Mouse (Mus musculus) forebrain, embryonic 16.5 days (tissue): Measurements from ENCODE around the gene Fam50b. TPM values are rescaled to one million over a fixed set of nuclear protein-coding genes. Genes with fewer than 3 reads are reported as not detected.

Experiments
- ATAC-seq: fragments of 200-750 bp; cut with Nextera tagmentation; 2 replicates; pipeline ENCODE4 v1.8.0; 2017; ENCODE audit warnings: mild to moderate bottlenecking, moderate library complexity
- H3K27ac ChIP-seq: fragments of 300-500 bp; sonication (generic); 2 replicates; pipeline ENCODE4 v1.5.1; 2014; ENCODE audit warnings: low read length, control low read depth
- H3K27me3 ChIP-seq: fragments of 300-500 bp; sonication (generic); replicated peaks from 2 replicates; pipeline ENCODE4 v1.6.1; 2014; ENCODE audit warnings: low read length; ENCODE audit not compliant: control insufficient read depth, insufficient read depth
- H3K36me3 ChIP-seq: fragments of 300-500 bp; sonication (generic); 2 replicates; pipeline ENCODE4 v1.6.1; 2014; ENCODE audit not compliant: control insufficient read depth, insufficient read depth
- H3K4me1 ChIP-seq: fragments of 300-500 bp; sonication (generic); replicated peaks from 2 replicates; pipeline ENCODE4 v1.6.1; 2014; ENCODE audit warnings: low read length; ENCODE audit not compliant: control insufficient read depth, insufficient read depth
- H3K4me2 ChIP-seq: fragments of 300-500 bp; sonication (generic); 2 replicates; pipeline ENCODE4 v1.6.1; 2014; ENCODE audit warnings: mild to moderate bottlenecking, low read length, control low read depth
- H3K4me3 ChIP-seq: fragments of 300-500 bp; sonication (generic); replicated peaks from 2 replicates; pipeline ENCODE4 v1.5.1; 2014; ENCODE audit warnings: mild to moderate bottlenecking, low read length, control low read depth
- H3K9ac ChIP-seq: fragments of 300-500 bp; sonication (generic); replicated peaks from 2 replicates; pipeline ENCODE4 v1.6.1; 2014; ENCODE audit warnings: low read depth, low read length, control low read depth
- H3K9me3 ChIP-seq: fragments of 300-500 bp; sonication (generic); 2 replicates; pipeline ENCODE4 v1.6.1; 2016; ENCODE audit warnings: low read length; ENCODE audit not compliant: control insufficient read depth
- WGBS: fragments of 180-500 bp; shearing (Covaris S2); extraction: QIAGEN DNeasy Blood & Tissue Kit; methylation state at CpG from one replicate; pipeline ENCODE4 v1.1.7; 2014; 5-methylcytosine and 5-hydroxymethylcytosine counted together
- polyA plus RNA-seq: library from polyadenylated mRNA; unstranded; fragments of >200 nt; fragmentation: Nextera tagmentation; extraction: Ambion mirVana; gene quantifications from 2 replicates; pipeline ENCODE4 v1.2.1, GENCODE M21; 2015

Gene Fam50b
- polyA plus RNA-seq, 1 experiment from 2014 or later, result not detected

DNA sequence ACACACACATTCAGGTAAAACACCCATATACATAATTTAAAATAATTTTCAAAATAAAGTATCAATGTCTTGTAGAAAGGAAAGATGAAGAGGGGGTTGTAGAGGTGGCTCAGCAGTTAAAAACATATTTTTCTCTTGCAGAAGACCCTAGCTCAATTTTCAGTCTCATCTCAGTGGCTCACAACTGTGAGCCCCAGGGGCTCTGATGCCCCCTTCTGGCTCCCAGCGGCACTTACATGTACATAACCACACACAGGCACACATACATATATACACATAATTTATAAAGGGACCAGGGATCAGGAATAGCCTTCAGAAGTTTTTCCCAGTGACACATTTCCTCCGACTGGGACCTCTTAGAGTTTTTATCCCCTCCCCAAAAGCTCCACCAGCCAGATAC is 7.6 kb upstream of the Fam50b start:
- Histone ChIP-seq H3K4me3 (no peak overlapping the region), H3K27me3 (no peaks in the 10 kb centered on the region), H3K9me3 (no peaks in the 10 kb centered on the region), H3K9ac (no peak overlapping the region), H3K4me2 (no peak overlapping the region), H3K36me3 (no peaks in the 10 kb centered on the region), H3K4me1 (peaks cover 5% of the 10 kb centered on the region; the same call in 1 of the 2 replicates), H3K27ac (no peak overlapping the region)
- ATAC-seq, result no peak
- WGBS, result 94% methylated on average over 2 of the region's 2 CpGs

DNA sequence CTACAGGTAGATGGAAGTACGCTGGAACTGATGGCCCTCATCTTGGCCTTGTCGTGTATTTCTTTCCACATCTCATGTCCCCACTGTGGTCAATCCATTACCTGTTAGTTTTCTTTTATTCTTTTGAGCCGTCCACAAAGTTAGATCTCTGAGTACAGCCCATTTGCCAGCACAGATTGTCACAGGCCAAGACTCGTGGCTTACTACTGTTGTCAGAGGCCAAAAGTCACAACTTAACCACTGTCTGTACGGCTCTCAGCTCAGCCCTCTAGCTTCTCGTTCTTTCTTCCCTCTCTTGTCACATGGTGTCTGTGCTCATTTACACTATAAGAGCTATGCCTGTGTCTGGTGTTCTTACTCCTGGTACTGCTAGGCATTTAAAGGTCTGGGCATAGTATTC is 3.1 kb upstream of the Fam50b start:
- Histone ChIP-seq H3K27me3 (no peaks in the 10 kb centered on the region), H3K36me3 (no peaks in the 10 kb centered on the region), H3K27ac (no peak overlapping the region), H3K9ac (no peak overlapping the region), H3K4me2 (no peak overlapping the region), H3K4me3 (no peak overlapping the region), H3K9me3 (no peaks in the 10 kb centered on the region), H3K4me1 (peaks cover 9% of the 10 kb centered on the region)
- 92% methylated on average over 6 of the region's 6 CpGs for WGBS
- ATAC-seq, result no peak

DNA sequence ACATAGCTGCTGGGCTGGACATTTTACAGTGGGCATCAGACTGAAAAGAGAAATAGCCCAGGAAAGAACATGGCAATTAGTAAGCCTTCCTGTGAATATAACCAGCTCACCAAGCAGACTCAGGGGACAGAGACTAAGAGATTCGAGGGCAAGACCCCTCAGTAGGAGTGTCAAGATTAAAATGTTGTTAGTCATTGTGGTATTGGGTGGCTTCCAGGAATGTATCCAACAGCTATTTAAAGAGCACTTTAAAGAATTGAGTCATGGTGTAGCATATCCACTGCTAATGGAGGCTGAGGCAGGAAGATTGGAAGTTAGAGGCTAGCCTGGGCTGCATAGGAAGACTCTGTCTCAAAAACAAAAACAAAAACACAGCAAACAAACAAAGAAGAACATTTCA is 870 bp upstream of the Fam50b start:
- WGBS, result 55% methylated on average over 1 of the region's 1 CpGs
- no peak for ATAC-seq
- no peaks in the 10 kb centered on the region for H3K36me3 ChIP-seq

DNA sequence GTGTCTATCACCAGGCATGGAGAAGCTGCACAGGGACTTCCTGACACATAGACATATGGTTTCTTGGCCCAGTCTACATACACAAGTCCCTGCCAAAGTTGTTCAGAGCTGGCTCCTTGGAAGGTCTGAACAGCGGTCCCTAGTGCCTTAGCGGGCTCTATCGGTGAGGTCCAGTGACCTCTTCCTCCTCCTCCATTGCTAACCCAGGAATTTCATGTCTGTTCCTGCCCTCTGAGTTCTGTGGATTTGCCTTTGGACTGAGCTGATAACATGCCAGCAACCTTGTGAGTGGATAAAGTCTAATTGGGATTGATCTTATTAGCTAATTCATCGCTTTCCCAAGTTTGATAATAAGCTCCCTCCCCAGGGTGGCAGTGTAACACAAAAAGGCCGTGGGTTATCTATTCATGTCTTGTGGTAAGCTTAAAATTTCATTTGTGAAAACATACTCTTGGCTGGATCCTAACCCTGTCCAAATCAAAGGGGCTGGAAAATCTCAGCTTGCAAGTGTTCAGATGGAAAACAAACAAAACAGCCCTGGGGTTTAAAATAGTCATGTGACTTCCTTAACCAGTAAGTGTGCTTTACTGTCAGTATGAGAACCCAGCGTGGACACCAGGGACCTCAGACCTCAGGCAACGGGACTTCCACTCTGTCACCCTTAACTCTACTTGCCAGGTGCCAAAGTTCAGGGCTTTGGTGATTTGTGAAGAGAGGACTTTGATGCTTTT is 3.5 kb downstream of the Fam50b start:
- no peak overlapping the region for H3K9ac ChIP-seq
- H3K27ac ChIP-seq, result no peak overlapping the region
- peak; percentile 43; the same call in 1 of the 2 replicates for ATAC-seq
- no peak overlapping the region for H3K4me2 ChIP-seq
- 48% methylated on average over 7 of the region's 7 CpGs for WGBS
- no peaks in the 10 kb centered on the region for H3K27me3 ChIP-seq
- H3K4me3 ChIP-seq, result no peak overlapping the region
- H3K36me3 ChIP-seq, result no peaks in the 10 kb centered on the region
- H3K9me3 ChIP-seq, result no peaks in the 10 kb centered on the region
- H3K4me1 ChIP-seq, result peaks cover 15% of the 10 kb centered on the region

More for the DNA sequence above, 870 bp upstream of the Fam50b start:
- peaks cover 15% of the 10 kb centered on the region for H3K4me1 ChIP-seq
- H3K27me3 ChIP-seq, result no peaks in the 10 kb centered on the region
- no peak overlapping the region for H3K4me2 ChIP-seq
- H3K9ac ChIP-seq, result no peak overlapping the region
- no peak overlapping the region for H3K27ac ChIP-seq
- H3K4me3 ChIP-seq, result no peak overlapping the region
- H3K9me3 ChIP-seq, result no peaks in the 10 kb centered on the region

DNA sequence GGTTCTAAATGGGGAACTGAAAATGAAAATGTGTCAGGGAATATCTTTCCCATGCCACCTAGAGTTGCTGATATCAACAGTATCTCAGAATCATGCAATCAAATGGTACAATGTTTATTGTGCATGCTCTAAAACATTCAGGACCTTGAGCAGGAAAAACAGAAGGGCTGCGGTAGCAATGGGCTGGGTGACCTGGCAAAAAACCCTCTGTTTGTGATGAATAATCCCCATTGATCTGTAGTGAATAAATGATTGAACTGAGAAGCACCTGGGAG is 4.0 kb downstream of the Fam50b start:
- no peak for ATAC-seq
- no peak overlapping the region for H3K4me3 ChIP-seq
- no peaks in the 10 kb centered on the region for H3K36me3 ChIP-seq
- no peaks in the 10 kb centered on the region for H3K27me3 ChIP-seq
- H3K27ac ChIP-seq, result no peak overlapping the region
- no peak overlapping the region for H3K4me2 ChIP-seq
- peaks cover 15% of the 10 kb centered on the region for H3K4me1 ChIP-seq
- H3K9ac ChIP-seq, result no peak overlapping the region
- WGBS, result 63% methylated on average over 1 of the region's 1 CpGs
- H3K9me3 ChIP-seq, result no peaks in the 10 kb centered on the region

DNA sequence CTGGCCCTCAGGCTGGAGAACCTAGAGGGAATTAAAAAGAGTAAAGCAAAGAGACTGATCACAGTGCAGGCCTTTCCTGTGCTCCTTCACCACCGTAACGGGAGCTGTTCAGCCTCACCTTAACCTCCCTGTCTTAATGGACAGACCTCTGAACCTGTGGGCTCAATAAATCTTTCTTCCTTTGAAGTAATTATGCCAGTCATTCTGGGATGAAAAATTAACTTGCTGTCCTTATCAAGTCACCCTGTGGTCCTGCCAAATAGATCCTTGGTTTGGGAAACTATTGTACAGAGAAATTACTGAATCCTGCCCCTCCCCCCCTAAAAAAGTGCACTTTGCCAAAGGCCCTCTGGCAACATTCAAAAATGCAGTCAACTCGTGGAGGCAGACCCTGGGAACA is 4.4 kb downstream of the Fam50b start:
- H3K27ac ChIP-seq, result no peak overlapping the region
- peaks cover 15% of the 10 kb centered on the region for H3K4me1 ChIP-seq
- WGBS, result 63% methylated on average over 3 of the region's 3 CpGs
- no peak overlapping the region for H3K9ac ChIP-seq
- no peak overlapping the region for H3K4me3 ChIP-seq
- H3K9me3 ChIP-seq, result no peaks in the 10 kb centered on the region
- ATAC-seq, result no peak
- H3K36me3 ChIP-seq, result no peaks in the 10 kb centered on the region
- no peak overlapping the region for H3K4me2 ChIP-seq
- no peaks in the 10 kb centered on the region for H3K27me3 ChIP-seq

DNA sequence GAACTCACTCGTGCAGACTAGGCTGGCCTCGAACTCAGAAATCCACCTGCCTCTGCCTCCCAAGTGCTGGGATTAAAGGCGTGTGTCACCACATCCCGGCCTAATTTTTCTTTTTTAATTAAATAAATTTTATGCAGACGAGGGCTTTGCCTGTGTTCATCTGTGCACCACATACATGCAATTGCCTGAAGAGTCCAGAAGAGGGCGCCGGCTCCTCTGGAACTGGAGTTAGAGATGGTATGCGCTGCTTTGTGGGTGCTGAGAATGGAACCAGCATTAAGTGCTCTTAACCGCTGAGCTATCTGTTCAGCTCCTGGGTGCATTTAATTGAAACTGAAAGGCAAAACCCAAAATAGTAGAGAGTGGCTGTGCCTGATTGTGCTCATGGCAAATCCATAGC is 6.6 kb downstream of the Fam50b start:
- H3K4me3 ChIP-seq, result no peak overlapping the region
- no peak for ATAC-seq
- H3K27me3 ChIP-seq, result no peaks in the 10 kb centered on the region
- no peak overlapping the region for H3K27ac ChIP-seq
- no peak overlapping the region for H3K4me2 ChIP-seq
- H3K36me3 ChIP-seq, result no peaks in the 10 kb centered on the region
- H3K9ac ChIP-seq, result no peak overlapping the region
- no peaks in the 10 kb centered on the region for H3K9me3 ChIP-seq
- H3K4me1 ChIP-seq, result peaks cover 6% of the 10 kb centered on the region; the same call in 1 of the 2 replicates
- WGBS, result 89% methylated on average over 9 of the region's 9 CpGs

DNA sequence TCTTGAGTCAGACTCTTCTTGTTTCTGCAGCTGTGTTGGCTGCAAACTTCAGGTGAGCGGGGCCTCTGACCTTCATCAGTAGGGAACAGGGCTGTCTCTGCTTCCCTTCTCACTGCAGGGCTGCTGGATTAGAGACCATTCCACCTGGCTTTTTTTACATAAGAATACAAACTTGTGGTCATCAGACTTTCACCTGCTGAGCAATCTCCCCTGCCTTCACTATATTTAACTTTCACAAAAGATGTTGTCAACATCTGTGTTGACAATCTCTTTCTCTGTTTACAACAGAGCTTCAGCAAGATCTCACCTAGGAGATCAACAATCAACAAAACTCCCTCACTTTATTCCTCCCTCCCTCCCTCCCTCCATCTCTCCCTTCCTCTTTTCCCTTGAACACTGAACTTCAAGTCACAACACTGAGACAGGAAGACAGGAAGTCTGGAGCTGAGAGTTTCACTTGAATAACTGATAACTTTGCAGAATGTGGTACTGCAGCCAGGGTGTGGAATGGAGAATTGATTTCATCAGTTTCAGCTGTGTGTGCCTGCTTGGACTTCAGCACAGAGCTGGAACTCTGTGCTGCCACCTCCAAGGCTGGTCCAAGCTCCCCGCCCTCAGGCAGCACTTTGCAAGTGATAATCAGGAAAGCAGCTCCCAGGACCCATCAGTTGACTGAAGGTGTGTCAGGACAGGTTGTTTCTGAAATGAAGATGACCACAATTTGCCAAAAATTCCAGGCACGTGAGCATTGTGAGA is 7.3 kb downstream of the Fam50b start:
- ATAC-seq, result no peak
- Histone ChIP-seq H3K36me3 (no peaks in the 10 kb centered on the region), H3K9me3 (peaks cover 4% of the 10 kb centered on the region; the same call in 1 of the 2 replicates), H3K4me1 (peaks cover 6% of the 10 kb centered on the region; the same call in 1 of the 2 replicates), H3K4me2 (no peak overlapping the region), H3K27ac (no peak overlapping the region), H3K4me3 (no peak overlapping the region), H3K27me3 (no peaks in the 10 kb centered on the region), H3K9ac (no peak overlapping the region)
- 75% methylated on average over 3 of the region's 3 CpGs for WGBS

DNA sequence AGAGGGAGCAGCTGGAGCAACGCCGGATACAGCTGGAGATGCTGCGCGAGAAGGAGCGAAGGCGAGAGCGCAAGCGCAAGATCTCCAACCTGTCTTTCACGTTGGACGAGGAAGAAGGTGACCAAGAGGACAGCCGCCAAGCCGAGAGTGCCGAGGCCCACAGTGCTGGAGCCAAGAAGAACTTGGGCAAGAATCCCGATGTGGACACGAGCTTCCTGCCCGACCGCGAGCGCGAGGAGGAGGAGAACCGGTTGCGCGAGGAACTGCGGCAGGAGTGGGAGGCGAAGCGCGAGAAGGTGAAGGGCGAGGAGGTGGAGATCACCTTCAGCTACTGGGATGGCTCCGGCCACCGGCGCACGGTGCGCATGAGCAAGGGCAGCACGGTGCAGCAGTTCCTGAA is 12.2 kb downstream of the Fam50b start:
- H3K4me2 ChIP-seq, result no peak overlapping the region
- H3K4me3 ChIP-seq, result no peak overlapping the region
- peaks cover 7% of the 10 kb centered on the region; the same call in 1 of the 2 replicates for H3K9me3 ChIP-seq
- ATAC-seq, result no peak
- no peaks in the 10 kb centered on the region for H3K4me1 ChIP-seq
- H3K27ac ChIP-seq, result no peak overlapping the region
- H3K36me3 ChIP-seq, result no peaks in the 10 kb centered on the region
- H3K27me3 ChIP-seq, result no peaks in the 10 kb centered on the region
- WGBS, result 94% methylated on average over 34 of the region's 34 CpGs
- no peak overlapping the region for H3K9ac ChIP-seq
